In the genomic region with DNA sequence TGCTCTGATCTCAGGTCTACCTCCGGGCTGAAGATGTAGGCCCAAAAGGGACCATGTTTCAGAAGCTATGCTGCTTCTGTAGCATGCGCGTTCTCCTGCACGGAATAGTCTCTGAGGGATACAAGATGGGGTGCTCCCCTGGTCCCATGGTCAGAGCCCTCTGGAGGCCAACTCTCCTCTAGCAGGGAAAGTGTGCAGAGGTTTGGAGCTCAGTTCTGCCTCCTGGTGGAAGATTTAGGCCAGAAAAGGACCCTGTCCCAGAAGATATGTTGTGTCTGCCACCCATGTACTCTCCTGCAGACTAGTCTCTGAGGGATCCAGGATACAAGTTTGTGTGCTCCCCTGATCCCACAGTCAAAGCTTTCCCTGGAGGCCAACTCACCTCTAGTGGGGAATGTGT, we compare ENCODE assay signal across 12 mouse cellular contexts.
A peak's percentile ranks its signal among the peaks of the same experiment; 100 is the strongest.
DNase-seq lines count a peak whose midpoint lies in the region; ATAC-seq and TF ChIP-seq lines count a peak whose summit lies in the region.
"Had no signal": no experiment of that assay in that cellular context is flagged by ENCODE, and none has a peak within 500 bp of the region (broad histone marks: within the 10 kb centered on the region; RNA-seq: fewer than 3 reads in every experiment).

No protein-coding gene starts in this region.

- no peaks in the 10 kb centered on the region for H3K27me3 ChIP-seq in hindbrain, embryonic 10.5 days (ENCODE audit: insufficient read depth, poor library complexity, severe bottlenecking)
- no peaks in the 10 kb centered on the region for H3K27me3 ChIP-seq in hindbrain, embryonic 16.5 days (replicated peaks; ENCODE audit: control insufficient read depth, insufficient read depth, low read length)
- H3K27me3 ChIP-seq in midbrain, postnatal 0 days (ENCODE audit: insufficient read depth, low read length): no peaks in the 10 kb centered on the region
- H3K27me3 ChIP-seq in midbrain, embryonic 13.5 days: no peaks in the 10 kb centered on the region
- H3K27me3 ChIP-seq: forebrain, embryonic 15.5 days; hindbrain, embryonic 15.5 days had no signal

- no peaks in the 10 kb centered on the region for H3K36me3 ChIP-seq in hindbrain, embryonic 10.5 days
- H3K36me3 ChIP-seq in hindbrain, embryonic 16.5 days (ENCODE audit: control insufficient read depth, insufficient read depth, low read length): no peaks in the 10 kb centered on the region
- H3K36me3 ChIP-seq in midbrain, postnatal 0 days (ENCODE audit: insufficient read depth, low read length): no peaks in the 10 kb centered on the region
- no peaks in the 10 kb centered on the region for H3K36me3 ChIP-seq in midbrain, embryonic 13.5 days
- H3K36me3 ChIP-seq: forebrain, embryonic 15.5 days; G1E; hindbrain, embryonic 15.5 days had no signal

- 89% methylated on average over 4 of the region's 4 CpGs for WGBS in hindbrain, embryonic 10.5 days
- WGBS in hindbrain, embryonic 16.5 days: 83% methylated on average over 4 of the region's 4 CpGs
- WGBS in midbrain, postnatal 0 days: 89% methylated on average over 4 of the region's 4 CpGs
- 84% methylated on average over 4 of the region's 4 CpGs for WGBS in midbrain, embryonic 13.5 days

- H3K9me3 ChIP-seq in hindbrain, embryonic 10.5 days: no peaks in the 10 kb centered on the region
- H3K9me3 ChIP-seq in hindbrain, embryonic 16.5 days (ENCODE audit: control insufficient read depth, low read length): no peaks in the 10 kb centered on the region
- no peaks in the 10 kb centered on the region for H3K9me3 ChIP-seq in midbrain, postnatal 0 days (ENCODE audit: low read length)
- no peaks in the 10 kb centered on the region for H3K9me3 ChIP-seq in midbrain, embryonic 13.5 days
- H3K9me3 ChIP-seq: forebrain, embryonic 15.5 days; G1E; hindbrain, embryonic 15.5 days had no signal

- peak; percentile 3 for DNase-seq in hindbrain, embryonic 10.5 days (ENCODE audit: low spot score)
- no peak for DNase-seq in midbrain, postnatal 0 days (ENCODE audit: low spot score)
- no peak for DNase-seq in ovary, adult 18-20 months (ENCODE audit: low spot score)
- no peak for DNase-seq in left cerebral cortex, adult 8-10 months (ENCODE audit: low spot score in 2 of 2)
- DNase-seq: cerebellum, adult 2 months; thymus, postnatal 36 days had no signal

- peak; percentile 26; the same call in 1 of the 2 replicates for TF ChIP-seq CTCF in midbrain, postnatal 0 days (IDR thresholded peaks at IDR 0.05)
- TF ChIP-seq CTCF in cortical plate, adult 2 months (IDR thresholded peaks at IDR 0.05; ENCODE audit: extremely low read depth, insufficient read depth, low read length): peak; percentile 12; the same call in 1 of the 2 replicates

- H3K27ac ChIP-seq in hindbrain, embryonic 10.5 days: no peak overlapping the region
- no peak overlapping the region for H3K27ac ChIP-seq in hindbrain, embryonic 16.5 days (ENCODE audit: low read depth, low read length)
- H3K27ac ChIP-seq in midbrain, postnatal 0 days (ENCODE audit: low read depth, low read length): no peak overlapping the region
- H3K27ac ChIP-seq in midbrain, embryonic 13.5 days: no peak overlapping the region
- no peak overlapping the region for H3K27ac ChIP-seq in cortical plate, adult 2 months (ENCODE audit: insufficient read depth, low read length)
- H3K27ac ChIP-seq: forebrain, embryonic 15.5 days; hindbrain, embryonic 15.5 days had no signal

- no peak overlapping the region for H3K9ac ChIP-seq in hindbrain, embryonic 16.5 days (ENCODE audit: low read depth, low read length)
- no peak overlapping the region for H3K9ac ChIP-seq in midbrain, postnatal 0 days (replicated peaks; ENCODE audit: low read length, poor library complexity, severe bottlenecking)
- no peak overlapping the region for H3K9ac ChIP-seq in midbrain, embryonic 13.5 days (replicated peaks)
- H3K9ac ChIP-seq: forebrain, embryonic 15.5 days; hindbrain, embryonic 15.5 days had no signal

- no peaks in the 10 kb centered on the region for H3K4me1 ChIP-seq in hindbrain, embryonic 10.5 days (replicated peaks)
- H3K4me1 ChIP-seq in hindbrain, embryonic 16.5 days (ENCODE audit: control insufficient read depth, insufficient read depth, low read depth, low read length): no peaks in the 10 kb centered on the region
- H3K4me1 ChIP-seq in midbrain, postnatal 0 days (ENCODE audit: insufficient read depth, low read length): no peaks in the 10 kb centered on the region
- H3K4me1 ChIP-seq in midbrain, embryonic 13.5 days (replicated peaks): no peaks in the 10 kb centered on the region
- H3K4me1 ChIP-seq in cortical plate, adult 2 months (ENCODE audit: control insufficient read depth, insufficient read depth, low read length): no peaks in the 10 kb centered on the region
- H3K4me1 ChIP-seq: forebrain, embryonic 15.5 days; hindbrain, embryonic 15.5 days had no signal

- no peak overlapping the region for H3K4me2 ChIP-seq in hindbrain, embryonic 16.5 days (ENCODE audit: low read length)
- no peak overlapping the region for H3K4me2 ChIP-seq in midbrain, postnatal 0 days (ENCODE audit: low read depth, low read length, poor library complexity, severe bottlenecking)
- no peak overlapping the region for H3K4me2 ChIP-seq in midbrain, embryonic 13.5 days (replicated peaks)
- H3K4me2 ChIP-seq: forebrain, embryonic 15.5 days; hindbrain, embryonic 15.5 days had no signal

- TF ChIP-seq POLR2A in cortical plate, adult 2 months (IDR thresholded peaks at IDR 0.05; ENCODE audit: extremely low read depth, insufficient read depth, low read length): no peak

- no peak for ATAC-seq in hindbrain, embryonic 16.5 days
- no peak for ATAC-seq in midbrain, postnatal 0 days (ENCODE audit: low FRiP score)
- ATAC-seq in midbrain, embryonic 13.5 days: no peak
- ATAC-seq: forebrain, embryonic 15.5 days had no signal

- H3K4me3 ChIP-seq in hindbrain, embryonic 10.5 days: no peak overlapping the region
- H3K4me3 ChIP-seq in hindbrain, embryonic 16.5 days (ENCODE audit: low read length): no peak overlapping the region
- no peak overlapping the region for H3K4me3 ChIP-seq in midbrain, postnatal 0 days (ENCODE audit: low read depth, low read length)
- no peak overlapping the region for H3K4me3 ChIP-seq in midbrain, embryonic 13.5 days (replicated peaks)
- no peak overlapping the region for H3K4me3 ChIP-seq in cortical plate, adult 2 months (ENCODE audit: insufficient read depth, low read length)
- H3K4me3 ChIP-seq: forebrain, embryonic 15.5 days; hindbrain, embryonic 15.5 days had no signal
